Mouse (Mus musculus): ENCODE measurements around the gene Vps8. TPM values are rescaled to one million over a fixed set of nuclear protein-coding genes. Genes with fewer than 3 reads are reported as not detected.

The Vps8 gene
- 10 to 100 TPM; 19.5 to 29.1 (median 23.9) TPM for total RNA-seq (2022)

DNA sequence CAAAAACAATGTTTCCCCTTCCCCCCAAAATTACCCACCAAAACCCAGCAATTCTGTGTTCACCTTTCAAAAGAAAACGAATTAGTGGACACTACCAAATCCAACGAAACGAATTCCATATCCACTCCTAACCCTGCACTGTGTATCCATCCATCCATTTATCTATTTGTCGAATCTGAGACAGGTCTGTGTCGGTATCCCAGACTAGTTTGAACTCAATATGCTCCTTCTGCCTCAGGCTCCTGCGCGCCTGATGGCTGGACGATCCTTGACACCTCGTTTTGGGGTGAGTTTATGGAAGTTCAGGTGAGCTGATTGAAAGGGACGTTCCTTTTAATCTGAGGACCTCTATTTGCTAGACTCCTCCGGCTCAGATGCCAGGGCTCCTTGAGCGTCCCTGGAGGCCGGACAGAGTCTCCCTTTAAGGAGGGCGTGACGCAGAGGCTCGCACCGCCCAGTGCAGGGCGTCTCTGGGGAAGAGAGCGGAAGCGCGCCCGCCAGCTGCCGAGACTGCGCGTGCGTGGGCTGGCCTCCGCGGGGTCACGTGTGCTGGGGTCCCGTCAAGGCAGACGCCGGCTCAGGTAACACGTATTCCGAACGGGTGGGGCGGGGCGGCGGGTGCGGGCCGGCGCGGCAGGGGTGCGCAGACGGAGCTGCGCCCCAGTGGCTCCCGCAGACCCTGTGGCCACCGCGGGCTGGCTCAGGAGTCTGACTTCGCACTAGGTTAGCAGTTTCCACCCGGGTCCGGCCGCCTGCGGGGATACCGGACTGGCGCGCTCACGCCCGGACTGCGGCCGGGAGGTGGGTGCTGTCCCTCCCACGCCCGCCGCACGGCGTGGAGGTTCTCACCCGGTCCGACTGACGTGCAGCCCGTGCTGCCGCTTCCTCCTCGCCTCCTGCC lies at the start of gene Vps8:
Gene Vps8 (plus strand): TSS at position 474 of the 901 bp plus-strand sequence.
- DNase-seq: peak; percentile 88

DNA sequence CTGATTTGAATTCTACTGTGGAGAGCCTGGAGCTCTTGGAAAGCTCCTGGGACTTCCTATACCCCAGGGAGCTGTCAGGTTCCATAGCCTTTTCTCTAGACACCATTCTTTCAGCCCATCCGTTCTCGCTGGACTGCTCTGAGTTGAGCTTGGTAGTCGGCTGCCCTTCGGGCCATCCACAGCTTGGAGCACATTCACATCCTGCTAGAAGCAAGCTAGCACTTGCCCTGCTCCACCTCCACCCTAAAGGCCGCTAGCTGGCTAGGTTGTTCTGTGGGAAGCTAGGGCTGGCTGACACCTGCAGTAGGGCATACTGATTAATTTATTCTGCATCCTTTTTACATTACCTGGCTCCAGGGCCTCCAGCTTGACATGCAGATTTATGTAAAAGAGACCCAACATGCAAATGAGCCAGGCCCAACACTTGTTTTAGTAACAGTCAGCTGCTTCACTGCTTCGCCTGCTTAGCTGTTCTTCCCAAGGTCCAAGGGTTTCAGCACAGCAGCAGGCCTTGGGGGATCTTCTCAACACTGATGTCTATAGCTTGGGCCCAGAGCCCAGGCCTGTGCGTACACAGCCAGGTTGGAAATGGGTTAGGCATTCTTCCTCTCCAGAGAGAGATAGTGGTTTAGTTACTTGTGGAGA lies 49.5 kb upstream of the Vps8 start:
- DNase-seq: no peak

DNA sequence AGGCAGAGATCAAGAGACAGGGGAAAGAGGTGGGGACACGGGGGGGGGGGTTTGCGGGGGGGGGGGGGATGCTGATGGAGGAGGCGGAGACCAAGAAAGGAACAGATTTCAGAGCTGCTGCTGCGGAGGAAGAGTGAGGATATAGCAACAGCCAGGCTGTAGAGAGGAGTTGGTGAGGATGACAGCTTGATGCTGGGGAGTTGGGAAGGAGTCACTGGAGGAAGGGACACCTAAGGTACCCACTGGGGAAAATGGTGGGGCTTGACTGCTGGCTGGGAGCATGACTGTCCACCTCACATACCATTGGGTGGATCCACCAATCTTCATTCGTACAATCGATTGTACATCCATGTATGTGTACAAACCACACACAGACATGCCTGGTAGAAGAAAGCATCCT lies 48.9 kb upstream of the Vps8 start:
- DNase-seq: no peak

DNA sequence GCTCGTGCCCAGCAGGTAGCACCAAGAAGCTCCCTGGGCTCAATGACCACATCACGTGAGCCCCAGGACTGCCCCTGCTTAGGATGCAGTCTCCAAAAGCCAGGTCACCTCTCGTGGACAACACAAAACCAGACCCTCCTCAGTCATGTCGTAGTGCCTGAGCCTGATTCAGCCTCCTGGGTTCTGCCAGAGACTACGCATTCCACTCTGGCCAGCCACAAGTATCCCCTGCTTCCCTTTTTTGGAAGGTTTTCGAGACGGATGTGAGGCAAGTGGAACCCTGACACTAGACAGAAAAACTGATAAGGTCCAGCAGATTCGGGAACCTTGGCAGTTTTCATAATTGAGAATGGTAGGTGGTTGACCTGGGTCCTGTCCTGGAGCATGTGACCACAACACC lies 47.8 kb upstream of the Vps8 start:
- DNase-seq: no peak

DNA sequence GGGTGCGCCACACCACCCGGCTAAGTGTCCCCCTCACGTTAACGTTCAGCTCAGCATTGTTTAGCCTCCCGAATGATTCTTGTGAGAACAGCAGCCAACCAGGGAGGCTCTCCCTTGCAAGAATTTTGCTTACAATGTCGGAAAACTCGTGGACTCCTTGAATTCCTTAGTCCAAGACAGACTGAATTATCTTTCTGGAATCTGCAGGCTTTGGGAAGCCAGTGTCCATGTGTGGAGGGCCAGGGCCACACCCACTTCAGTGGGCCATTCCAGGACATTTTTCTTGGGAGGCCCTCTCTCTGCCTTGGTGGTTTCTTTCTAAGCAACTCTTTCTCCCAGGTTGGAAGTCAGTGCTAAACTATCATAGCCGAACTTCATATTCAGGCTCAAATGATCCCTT lies 46.6 kb upstream of the Vps8 start:
- no peak for DNase-seq

DNA sequence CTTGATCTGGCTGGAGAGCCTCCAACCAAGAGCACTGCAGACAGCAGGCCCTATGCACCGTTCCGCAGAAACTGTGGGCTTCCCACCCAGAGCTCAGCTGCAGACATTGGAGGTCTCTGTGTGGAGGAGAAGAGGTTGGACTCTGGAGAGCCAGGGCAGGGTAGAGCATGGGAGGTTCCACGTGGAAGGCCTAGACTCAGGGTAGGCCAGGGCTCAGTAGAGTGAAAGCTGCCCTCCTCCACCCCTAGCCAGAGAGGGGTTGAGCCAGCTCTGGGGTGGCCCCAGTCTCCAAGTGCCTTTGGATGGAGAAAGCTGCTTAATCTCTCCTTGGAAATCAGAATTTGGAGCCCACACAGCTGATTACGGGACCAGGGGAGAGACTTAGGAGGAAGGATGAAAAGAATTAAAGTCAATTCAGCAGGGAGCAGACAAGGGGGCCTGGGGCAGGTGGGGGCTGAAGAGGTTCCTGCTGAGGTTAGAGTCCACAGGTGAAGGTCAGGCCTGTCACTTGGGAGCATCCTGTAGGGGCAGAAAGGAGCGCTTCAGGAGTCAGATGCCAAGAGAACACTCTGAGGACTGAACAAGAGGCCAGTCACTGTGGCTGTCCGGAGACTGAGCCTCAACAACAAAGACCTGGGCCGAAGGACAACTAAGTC lies 45.8 kb upstream of the Vps8 start:
- no peak for DNase-seq

DNA sequence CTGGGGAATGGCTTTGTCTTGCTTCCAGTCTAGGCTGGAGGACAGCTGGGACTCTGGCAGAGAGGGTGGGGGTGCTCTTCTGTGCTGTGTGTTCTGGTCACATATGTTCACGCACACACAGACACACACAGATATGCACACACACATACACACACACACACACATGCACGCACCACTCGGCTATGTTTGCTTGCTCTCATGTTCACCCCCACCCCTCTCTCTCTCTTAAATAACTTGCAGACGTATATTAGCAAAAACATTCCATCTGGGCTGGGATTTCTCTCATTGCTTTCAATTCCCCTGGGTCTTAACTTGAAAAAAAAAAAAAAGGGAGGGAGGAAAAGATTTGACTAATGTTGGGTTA lies 45.3 kb upstream of the Vps8 start:
- DNase-seq: no peak

DNA sequence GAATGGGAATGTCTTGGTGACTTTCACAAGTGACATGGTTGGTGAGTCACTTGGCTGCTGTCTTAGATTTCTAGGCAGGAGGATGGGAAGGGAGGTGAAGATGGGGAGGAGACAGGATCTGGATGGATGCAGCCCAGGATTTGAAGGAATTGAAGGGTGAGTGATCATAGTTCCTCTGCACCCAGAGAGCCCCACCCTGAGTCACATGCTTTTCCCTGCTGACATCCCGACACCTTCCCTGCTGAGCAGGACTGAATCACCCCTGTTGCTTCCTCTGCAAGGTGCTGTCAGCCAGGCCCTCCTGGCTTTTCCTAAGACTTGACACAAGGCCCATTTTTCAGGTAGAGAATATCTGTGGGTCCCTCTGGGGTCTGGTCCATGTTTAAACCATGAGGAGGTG lies 41.4 kb upstream of the Vps8 start:
- DNase-seq: no peak

DNA sequence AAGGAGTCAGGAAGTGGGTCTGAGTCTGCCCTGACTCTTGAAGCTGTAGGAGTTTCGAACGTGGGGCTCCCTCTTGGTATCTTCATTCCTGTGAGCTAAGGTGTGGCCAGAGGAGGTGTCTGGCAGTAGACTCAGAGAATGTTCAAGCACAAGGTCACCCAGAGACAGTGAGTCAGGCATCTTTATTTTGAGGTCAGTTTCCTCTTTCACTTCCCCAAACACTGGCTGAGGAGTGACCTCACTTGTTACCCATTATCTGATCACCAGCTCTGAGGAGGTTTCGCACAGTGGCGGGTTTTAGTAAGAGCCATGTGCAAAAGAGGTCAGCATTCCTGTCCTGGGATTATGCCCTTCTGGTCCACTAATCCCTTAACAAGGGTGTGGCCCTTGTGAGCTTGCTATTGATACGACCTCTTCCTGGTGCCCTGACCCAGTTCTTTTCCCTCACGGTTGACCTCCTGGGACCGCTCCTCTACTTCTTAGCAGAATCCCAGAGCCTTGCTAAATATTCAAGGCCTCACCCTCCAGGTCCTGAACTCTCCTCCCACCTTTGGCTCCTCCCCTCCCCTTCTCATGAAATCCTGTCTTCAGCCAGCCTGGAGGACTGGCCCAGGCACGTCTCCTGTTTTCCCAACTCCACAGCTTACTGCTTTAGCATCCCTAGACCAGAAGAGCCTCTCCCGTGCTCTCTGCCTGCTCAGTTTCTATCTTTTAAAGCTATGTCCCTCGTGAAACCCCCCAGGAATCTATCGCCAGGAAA lies 40.6 kb upstream of the Vps8 start:
- no peak for DNase-seq

DNA sequence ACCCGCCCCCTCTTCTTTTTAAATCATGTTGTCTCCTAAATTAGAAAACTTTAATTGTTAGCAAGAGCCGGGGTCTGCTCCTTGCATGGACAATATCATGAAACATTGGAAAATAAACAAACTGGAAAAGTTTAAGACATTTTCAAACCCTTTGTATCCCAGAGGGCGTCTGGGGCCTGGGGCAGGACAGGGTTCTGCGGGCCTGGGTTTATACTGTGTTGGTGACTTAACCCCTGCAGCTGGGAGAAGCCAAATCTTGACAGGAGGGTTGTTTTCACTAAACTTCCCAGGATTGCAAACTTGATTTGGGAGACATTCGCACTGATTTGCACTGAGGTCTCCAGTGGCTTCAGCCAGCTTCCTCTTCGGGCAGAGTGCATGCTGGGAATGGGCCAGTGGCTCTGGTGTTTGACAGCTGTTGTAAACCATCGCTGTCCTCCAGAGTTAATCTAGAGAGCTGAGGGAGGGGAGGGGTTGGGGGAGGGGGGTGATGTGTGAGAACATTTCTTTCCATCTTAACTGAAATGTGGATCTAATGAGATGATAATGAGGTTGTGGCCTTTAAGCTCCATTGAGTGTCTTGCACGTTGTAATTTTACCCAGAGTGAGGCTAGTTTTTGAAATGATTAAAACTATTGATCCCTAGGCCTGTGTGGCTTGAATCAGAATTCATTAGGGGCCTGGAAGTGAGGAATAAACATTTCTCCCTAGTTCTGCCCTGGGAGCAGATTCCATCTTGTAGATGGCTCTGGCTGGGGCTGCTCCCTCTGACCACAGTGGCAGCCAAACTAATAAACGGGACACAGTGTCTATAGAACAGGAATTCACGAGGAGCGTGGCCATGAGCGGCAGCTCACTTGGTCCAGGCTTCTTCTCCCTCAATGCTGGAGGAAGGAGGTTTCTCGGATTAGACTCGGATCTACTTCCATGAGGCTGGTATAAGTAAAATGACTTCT lies 36.7 kb upstream of the Vps8 start:
- no peak for DNase-seq

DNA sequence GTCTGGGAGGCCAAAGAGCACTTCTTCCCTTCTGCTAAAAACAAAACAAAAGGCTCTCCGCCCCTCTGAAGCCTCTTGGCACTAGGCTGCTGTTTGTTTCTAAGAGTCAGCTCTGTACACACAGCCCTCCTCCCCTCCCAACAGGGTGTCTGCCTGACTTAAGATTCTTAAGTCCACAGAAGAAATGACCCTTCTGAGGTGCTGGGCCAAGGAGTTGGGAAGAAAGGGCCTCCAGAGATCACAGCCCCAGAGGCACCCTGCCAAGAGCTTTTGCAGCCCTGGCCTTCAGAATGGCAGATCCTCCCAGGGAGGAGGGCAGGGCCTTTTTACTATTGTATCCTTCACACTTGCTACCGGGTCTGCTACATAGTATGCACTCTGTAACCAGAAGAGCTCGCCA lies 33.6 kb upstream of the Vps8 start:
- DNase-seq: no peak

DNA sequence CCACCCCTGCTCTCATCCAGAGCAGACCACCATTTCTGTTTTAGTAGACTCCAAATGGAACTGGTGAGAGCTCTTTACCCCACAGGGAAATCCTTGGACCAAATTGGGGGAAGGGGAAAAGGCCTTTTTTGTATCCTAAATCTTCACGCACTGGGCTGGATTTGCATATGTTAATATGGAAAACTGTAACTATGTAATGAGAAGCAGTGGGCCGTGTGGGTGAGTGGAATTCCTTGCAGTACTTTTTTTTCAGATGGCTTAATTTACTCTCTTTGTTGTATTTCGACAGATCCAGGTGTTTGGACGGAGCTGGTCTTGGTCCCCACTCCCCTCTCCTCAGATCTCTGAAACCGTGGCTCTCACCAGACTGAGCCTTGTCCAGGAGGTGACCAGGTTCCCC lies 32.2 kb upstream of the Vps8 start:
- DNase-seq: no peak

DNA sequence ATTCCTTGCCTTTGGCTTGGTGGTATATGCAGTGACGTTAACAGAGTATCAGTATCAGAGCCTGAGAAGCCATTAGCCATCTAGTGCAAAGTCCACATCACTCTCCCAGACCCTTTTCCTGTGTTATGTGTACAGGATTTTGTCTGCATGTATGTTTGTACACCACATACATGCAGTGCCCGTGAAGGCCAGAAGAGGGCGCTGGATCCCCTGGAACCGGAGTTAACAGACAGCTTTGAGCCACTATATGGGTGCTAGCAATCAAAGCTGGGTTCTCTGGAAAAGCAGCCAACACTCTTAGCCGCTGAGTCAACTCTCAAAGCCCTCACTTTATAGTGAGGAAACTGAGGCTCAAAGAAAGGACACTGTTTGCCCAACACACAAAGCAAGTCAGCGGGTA lies 30.8 kb upstream of the Vps8 start:
- no peak for DNase-seq

DNA sequence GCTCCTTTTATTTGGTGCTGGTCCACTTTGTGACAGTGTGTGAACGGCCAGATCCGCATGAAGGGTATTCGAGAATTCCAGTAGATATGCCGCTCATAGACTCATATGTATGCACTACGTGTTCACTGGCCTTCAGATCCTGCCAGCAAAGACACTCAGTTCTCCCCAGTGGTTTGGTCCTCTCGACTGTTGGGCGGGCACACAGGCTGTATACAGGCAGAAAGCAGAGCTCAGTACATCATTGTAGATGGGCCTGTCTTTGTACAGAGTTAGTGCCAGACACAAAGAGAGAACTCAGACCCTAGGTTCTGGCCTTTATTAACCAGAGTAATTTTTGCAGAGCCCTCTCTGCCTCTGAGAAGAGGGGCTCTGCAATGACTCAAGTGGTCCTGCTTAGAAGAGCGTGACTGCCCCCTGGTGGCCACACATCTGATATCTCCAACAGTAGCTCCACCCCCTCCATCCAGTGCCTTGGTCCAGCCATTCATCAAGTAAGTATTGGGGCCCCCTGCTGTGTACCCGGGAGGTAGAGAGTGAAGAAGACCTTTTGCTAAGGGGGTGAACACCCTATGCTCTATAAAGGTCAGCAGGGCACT lies 30.3 kb upstream of the Vps8 start:
- peak; percentile 45 for DNase-seq

DNA sequence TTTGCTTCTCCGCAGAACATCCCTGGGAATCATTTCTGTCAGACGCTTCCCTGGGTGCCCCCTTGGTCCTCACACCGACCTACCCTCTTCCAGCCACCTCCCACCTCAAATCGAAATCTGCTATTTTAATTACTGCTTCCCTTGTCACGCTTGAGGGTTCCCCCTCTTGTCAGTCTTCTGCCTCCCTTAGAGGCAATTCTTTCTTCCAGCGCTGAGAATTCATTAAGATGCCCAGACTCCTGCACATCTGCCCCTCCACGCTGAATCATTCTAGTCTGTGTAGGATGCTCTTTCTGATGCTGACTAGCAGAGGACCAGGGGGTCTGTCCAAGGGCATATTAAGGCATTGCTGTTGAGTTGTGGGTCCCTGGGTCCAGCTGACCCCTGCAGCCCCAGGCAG lies 27.4 kb upstream of the Vps8 start:
- DNase-seq: no peak

DNA sequence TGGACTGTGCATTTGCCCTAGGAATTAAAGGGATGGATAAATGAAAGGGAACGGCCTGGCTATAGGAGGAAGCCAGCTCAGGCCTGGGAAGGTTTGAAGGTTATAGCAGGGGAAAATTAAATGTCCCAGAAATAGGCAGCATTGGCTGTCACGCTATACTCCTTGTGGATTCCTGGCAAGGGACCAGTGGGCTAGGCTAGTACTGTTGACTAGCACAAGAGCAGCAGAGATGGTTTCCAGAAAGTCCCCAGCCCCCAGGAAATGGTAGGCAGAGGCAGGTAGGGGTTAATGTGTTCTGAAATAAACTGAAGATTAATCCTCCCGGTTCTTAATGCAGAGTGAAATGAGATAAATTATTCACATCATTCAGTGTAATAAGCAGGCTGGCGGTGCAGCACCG lies 25.2 kb upstream of the Vps8 start:
- DNase-seq: no peak

DNA sequence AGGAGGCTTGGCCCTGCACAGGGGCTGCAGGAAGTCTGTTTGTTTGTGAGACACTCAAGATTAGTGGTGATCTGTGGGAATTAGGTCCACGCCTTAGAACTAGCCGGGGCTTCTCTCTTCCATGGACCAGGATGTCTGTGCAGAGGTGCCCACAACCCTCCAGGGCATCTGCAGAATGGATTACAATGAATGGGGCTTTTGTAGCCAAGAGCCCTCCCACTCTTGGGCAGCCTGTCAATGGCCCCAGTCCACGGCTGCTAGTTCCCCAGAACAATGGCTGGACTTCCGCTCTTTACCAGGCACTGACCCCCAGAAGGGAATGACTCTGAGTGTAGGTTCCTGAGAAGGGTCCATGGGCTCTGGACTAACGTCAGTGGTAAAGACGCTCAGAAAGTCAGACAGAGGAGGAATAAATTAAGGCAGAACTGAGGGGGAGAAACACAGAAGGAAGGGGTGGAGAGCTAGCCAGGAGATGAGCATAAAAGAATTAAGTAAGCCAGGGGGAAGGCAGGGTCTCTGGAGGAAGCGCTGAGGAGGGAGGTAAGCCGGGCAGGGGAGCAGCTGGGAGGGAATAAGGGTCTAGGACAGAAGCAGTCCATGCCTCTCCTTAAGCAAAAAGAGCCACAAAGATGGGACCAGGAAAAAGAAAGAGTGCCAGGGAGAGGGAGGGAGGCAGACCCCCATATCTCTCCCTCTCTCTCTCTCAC lies 24.4 kb upstream of the Vps8 start:
- no peak for DNase-seq

DNA sequence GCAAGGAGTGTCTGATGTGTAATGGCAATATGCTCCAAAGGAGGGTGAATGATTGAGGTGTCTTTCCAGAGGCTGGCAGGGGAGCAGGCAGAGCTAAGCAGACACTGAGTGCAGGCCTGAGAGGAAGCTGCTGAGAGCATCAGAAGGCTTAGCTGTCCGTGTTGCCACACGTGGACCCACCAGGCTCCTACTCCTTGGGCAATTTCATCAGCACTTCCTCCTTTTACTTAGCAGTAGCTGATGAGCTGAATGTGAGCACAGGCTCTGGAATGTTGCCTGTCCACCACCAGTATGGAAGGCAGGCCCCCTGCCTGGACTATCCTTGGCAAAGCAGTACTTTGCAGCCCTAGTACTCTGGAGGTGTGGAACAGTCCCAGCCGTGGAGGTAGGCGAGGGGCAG lies 23.0 kb upstream of the Vps8 start:
- DNase-seq: no peak

DNA sequence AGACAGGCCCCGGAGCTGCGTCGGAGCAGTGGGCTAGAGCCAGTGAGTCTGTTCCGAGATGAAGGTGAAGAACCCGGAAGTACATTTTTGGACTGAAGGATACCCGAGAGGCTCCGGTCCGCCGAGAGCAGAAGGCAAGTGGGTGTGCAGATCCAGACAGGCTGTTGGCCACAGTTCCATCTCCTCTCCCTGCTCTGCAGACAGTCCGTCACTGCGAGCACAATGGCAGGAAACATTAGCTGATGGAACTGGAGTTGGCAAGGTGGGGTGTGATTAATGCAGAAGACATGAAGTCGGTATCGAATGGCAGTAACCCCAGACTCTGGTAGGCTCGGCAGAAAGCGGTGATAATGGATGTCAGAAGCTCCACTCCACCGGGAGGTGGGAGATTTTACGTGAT lies 20.9 kb upstream of the Vps8 start:
- DNase-seq: no peak

DNA sequence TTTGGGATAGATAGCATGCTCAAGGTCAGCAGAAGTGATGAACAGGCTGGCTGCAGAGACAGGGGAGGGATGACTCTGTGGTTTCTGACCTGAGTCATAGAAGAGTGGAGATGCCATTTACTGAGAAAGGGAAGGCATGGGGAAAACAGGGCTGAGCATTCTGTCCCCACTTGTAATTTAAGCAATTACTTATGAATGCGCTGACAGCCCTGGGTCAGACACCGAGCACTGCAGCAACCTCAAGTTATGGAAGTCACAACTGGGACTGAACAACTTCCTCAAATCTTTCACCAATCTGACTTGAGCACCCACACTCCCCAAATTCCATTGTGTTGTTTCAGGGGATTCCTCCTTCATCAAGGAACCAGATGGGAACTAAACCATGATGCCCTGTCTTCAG lies 19.5 kb upstream of the Vps8 start:
- DNase-seq: no peak

DNA sequence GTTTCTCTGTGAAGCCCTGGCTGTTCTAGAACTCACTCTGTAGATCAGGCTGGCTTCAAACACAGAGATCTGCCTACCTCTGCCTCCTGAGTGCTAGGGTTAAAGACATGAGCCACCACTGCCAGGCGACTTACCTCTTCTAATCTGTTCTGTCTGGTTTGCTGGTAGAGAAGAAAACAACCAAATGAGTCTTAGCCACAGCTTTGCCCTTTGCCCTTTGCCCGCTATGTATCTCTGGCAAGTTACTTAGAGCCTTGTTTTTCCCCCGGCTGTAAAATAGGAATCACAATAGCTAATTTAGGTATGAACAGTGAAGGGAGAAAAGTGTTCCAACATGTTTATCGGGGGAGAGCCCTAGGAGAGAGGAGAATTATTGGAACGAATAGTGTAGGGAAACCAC lies 18.3 kb upstream of the Vps8 start:
- no peak for DNase-seq
